Mouse (Mus musculus) lung, adult 2 months (tissue): ENCODE data around the gene Lrrc1.

Experiments
- CTCF ChIP-seq: fragments of 200-500 bp; IDR thresholded peaks from 2 replicates; pipeline ENCODE4 v1.5.1; 2011; ENCODE audit warnings: mild to moderate bottlenecking, low read length, control low read depth; ENCODE audit not compliant: insufficient read depth
- POLR2A ChIP-seq: fragments of 200-500 bp; IDR thresholded peaks from 2 replicates; pipeline ENCODE4 v1.6.1; 2011; ENCODE audit warnings: low read depth, mild to moderate bottlenecking, control low read depth, low read length, borderline replicate concordance; ENCODE audit errors: extremely low read depth

GRCm38 (mm10) chr9:77516782-77517364 lies 27.8 kb downstream of the Lrrc1 start:
- no peak for TF ChIP-seq CTCF
- no peak for TF ChIP-seq POLR2A
